Mouse (Mus musculus) gastrocnemius, postnatal 25 days (tissue): ENCODE measurements around the gene Fbxw9. TPM values are rescaled to one million over a fixed set of nuclear protein-coding genes. Genes with fewer than 3 reads are reported as not detected.

ENCODE experiments used
- DNase-seq: peaks from one replicate; pipeline ENCODE4 v3.0.0; 2022
- microRNA-seq, 2 experiments: library from miRNA; unstranded; fragments of <30 nt; microRNA quantifications; one replicate each; pipeline ENCODE4 v1.2.0; 2021; ENCODE audit warnings: borderline replicate concordance in 2 of 2
- total RNA-seq, 2 experiments: library from RNA; stranded (reverse); gene quantifications; 1 replicate in 1 of 2; 2 replicates in 1 of 2; pipeline ENCODE4 v1.2.3; 2021

Fbxw9 gene
- total RNA-seq, 2 experiments from 2014 or later: 1.8 to 2.2 TPM

DNA sequence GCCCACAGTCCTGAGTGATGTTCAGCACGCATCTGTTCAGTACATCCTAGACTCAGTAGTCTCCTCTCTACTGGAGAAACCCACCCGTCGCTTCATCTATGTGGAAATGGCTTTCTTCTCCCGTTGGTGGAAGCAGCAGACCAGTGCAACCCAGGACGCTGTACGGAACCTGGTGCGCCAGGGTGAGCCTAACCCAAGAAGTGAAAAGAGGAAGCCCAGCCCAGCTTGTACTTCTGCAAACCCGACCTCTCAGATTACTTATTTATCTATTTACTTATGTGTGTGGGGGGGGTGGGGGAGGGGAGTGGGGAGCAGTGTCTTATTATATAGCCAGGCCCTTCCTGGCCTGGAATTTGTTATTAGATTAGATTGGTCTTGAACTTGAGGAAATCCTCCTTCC is 24.8 kb downstream of the Fbxw9 start:
- no peak for DNase-seq

DNA sequence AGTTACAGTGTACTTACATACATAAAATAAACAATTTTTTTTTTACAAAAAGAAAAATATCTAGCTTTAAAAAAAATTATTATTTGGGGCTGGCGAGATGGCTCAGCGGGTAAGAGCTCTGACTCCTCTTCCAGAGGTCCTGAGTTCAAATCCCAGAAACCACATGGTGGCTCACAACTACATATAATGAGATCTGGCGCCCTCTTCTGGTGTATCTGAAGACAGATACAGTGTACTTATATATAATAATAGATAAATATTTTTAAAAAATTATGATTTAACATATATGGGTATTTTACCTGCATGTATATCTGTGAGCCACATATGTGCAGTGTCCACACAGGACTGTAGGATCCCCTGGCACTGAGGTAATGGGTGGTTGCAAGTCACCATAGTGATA is 26.4 kb downstream of the Fbxw9 start:
- no peak for DNase-seq

DNA sequence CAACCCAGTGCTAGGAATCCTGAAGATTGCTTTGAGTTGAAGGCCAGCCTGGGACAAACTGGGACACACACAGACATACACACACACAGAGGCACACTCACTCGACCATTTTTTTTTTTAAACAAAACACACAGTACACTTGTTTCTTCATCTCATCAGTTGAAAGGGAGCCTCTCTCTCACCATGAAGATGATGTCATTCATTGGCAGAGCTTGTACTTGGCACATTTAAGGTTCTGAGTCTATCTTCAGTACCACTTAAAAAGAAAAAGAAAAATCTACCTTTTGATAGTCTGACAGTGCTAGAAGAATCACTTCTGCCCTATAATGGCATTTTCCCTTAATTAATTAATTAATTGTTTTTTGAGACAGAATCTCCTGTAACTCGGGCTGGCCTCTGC is 28.9 kb downstream of the Fbxw9 start:
- no peak for DNase-seq

DNA sequence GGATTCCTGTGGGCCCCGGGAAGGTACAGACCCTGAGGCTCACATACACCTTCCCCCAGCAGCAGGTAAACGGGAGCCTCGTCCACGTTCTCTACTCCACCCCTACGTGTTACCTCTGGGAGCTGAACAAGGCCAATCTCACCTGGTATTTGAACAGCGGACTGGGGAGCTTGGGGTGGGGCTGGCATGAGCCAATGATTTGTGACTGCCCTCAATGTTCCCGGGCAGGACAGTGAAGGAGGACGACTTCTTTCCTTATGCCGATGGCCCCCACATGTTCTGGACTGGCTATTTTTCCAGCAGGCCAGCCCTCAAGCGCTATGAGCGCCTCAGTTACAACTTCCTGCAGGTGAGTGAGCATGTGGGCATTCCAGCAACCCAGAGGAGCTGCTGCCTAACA is 31.0 kb downstream of the Fbxw9 start:
- DNase-seq: no peak

- no peak for DNase-seq
Measured at GRCm38 (mm10) chr8:85091526-85092090, 31.8 kb downstream of the Fbxw9 start.

- no peak for DNase-seq
Measured at GRCm38 (mm10) chr8:85095051-85095450, 35.2 kb downstream of the Fbxw9 start.

DNA sequence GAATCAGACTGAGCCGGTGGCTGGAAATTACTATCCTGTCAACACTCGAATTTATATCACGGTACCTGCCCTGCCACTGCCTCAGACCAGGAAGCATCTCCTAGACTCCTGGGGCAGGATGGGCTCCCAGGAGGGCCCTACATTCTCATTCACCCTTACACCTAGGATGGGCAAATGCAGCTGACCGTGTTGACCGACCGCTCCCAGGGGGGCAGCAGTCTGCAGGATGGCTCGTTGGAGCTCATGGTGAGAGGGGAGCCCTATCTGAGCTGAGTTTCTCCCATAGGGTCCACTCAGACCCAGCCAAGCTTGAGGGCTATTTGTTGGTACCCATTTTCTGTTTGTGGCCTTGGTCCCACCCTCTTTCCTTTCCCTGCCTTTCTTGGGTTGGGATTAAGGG is 35.7 kb downstream of the Fbxw9 start:
- DNase-seq: no peak

DNA sequence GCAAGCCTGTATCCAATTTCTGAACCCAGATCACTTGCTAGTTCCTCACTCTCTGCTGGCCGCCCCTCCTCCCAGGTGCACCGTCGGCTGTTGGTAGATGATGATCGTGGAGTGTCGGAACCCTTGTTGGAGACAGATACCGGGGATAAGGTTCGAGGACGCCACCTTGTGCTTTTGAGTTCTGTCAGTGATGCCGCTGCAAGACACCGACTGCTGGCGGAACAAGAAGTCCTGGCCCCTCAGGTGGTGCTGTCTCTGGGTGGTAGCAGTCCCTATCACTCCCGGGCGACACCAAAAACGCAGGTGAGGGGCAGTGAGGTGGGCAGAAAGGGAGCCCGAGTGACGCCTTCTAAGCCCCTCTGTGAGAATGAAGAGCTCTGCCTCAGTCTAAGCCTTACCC is 36.3 kb downstream of the Fbxw9 start:
- DNase-seq: no peak

DNA sequence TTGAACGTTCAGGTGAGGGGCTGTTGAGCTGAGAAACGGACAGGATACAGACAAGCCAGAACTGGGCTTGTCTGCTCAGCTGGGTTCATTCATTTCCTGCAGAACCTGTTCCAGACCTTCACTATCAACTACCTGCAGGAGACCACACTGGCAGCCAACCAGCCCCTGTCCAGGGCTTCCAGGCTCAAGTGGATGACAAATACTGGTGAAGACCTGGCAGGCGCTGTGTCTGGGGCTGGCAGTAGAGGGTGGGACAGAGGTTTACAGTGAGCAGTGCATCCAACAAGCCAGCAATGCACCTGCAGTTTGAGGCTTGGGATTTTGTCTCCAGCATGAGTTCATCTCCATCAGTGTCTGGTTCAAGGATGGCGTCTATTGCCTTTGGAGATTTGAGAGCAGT is 37.0 kb downstream of the Fbxw9 start:
- DNase-seq: no peak

GRCm38 (mm10) chr8:85100076-85100665 is 40.3 kb downstream of the Fbxw9 start:
- DNase-seq: no peak

DNA sequence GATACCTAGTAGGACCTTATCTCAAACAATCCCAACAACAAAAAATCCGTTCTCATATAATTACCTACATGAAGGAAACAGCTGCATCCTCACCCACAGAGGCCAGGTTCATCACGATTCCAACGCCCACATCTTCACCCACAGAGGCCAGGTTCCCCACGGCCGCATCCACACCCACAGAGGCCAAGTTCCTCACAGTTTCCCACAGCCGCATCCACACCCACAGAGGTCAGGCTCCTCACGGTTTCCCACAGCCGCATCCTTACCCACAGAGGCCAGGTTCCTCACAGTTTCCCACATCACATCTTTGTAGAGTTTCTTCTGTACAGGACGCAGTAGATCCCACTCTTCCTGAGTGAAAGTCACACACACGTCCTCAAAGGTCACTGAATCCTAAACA is 53.4 kb downstream of the Fbxw9 start:
- no peak for DNase-seq

- DNase-seq: no peak
Measured at GRCm38 (mm10) chr8:85115501-85115900, 55.6 kb downstream of the Fbxw9 start.

Small RNA genes within 50 kb of the gene (microRNA-seq; reads per million reads assigned to microRNA genes)
- gene Gm23388 (0 to 1.5 reads per million in 2 experiments), gene Mir7070 (0 reads per million in 2 experiments)

Other genes with a start within 250 kb of the Fbxw9 start
- gene Dand5, start 237.2 kb upstream of the Fbxw9 start, total RNA-seq: 1 to 10 TPM; 9.5 to 9.6 TPM
- 10 to 100 TPM; 20.5 to 22.6 TPM for gene Gadd45gip1, start 228.5 kb upstream of the Fbxw9 start, total RNA-seq
- 100 to 1,000 TPM; 134 TPM for gene Rad23a, start 219.4 kb upstream of the Fbxw9 start, total RNA-seq
- 100 to 1,000 TPM; 178 to 214 TPM for gene Calr, start 213.1 kb upstream of the Fbxw9 start, total RNA-seq
- gene Farsa, start 203.1 kb upstream of the Fbxw9 start, total RNA-seq: 10 to 100 TPM; 21.2 to 24.2 TPM
- 1 to 10 TPM in 1 of 2 experiments, under 1 TPM in 1; 0.95 to 1.2 TPM for gene Syce2, start 187.9 kb upstream of the Fbxw9 start, total RNA-seq
- gene Gcdh, start 166.1 kb upstream of the Fbxw9 start, total RNA-seq: 10 to 100 TPM; 34.7 to 34.8 TPM
- not detected for gene Klf1, start 158.1 kb upstream of the Fbxw9 start, total RNA-seq
- 1 to 10 TPM; 4.5 to 5.7 TPM for gene Dnase2a, start 151.5 kb upstream of the Fbxw9 start, total RNA-seq
- not detected for gene Mast1, start 122.7 kb upstream of the Fbxw9 start, total RNA-seq
- gene Rtbdn, start 113.1 kb upstream of the Fbxw9 start, total RNA-seq: not detected
- not detected for gene Gm49661, start 90.6 kb upstream of the Fbxw9 start, total RNA-seq
- 100 to 1,000 TPM; 192 to 200 TPM for gene Prdx2, start 90.5 kb upstream of the Fbxw9 start, total RNA-seq
- gene Rnaseh2a, start 90.3 kb upstream of the Fbxw9 start, total RNA-seq: 10 to 100 TPM; 22.2 to 24.7 TPM
- gene Junb, start 81.3 kb upstream of the Fbxw9 start, total RNA-seq: 1 to 10 TPM; 5.1 to 6.9 TPM
- 1 to 10 TPM; 1.1 to 1.3 TPM for gene Hook2, start 69.5 kb upstream of the Fbxw9 start, total RNA-seq
- gene Best2, start 45.5 kb upstream of the Fbxw9 start, total RNA-seq: not detected
- 10 to 100 TPM; 45.6 to 48.2 TPM for gene Asna1, start 34.8 kb upstream of the Fbxw9 start, total RNA-seq
- 10 to 100 TPM; 66.5 to 69.4 TPM for gene Trir, start 33.2 kb upstream of the Fbxw9 start, total RNA-seq
- gene Tnpo2, start 23.1 kb upstream of the Fbxw9 start, total RNA-seq: 10 to 100 TPM; 23.5 to 27.9 TPM
- not detected for gene Gm5741, start 7.9 kb downstream of the Fbxw9 start, total RNA-seq
- gene Dhps, start 11.7 kb downstream of the Fbxw9 start, total RNA-seq: 10 to 100 TPM; 18.6 to 20.3 TPM
- 10 to 100 TPM; 39.8 to 43.1 TPM for gene Wdr83os, start 20.7 kb downstream of the Fbxw9 start, total RNA-seq
- 10 to 100 TPM; 14.9 to 21.8 TPM for gene Wdr83, start 21.3 kb downstream of the Fbxw9 start, total RNA-seq
- 10 to 100 TPM in 1 of 2 experiments, 1 to 10 TPM in 1; 7.3 to 12.6 TPM for gene Man2b1, start 23.2 kb downstream of the Fbxw9 start, total RNA-seq
- gene Zfp791, start 63.0 kb downstream of the Fbxw9 start, total RNA-seq: 1 to 10 TPM in 1 of 2 experiments, under 1 TPM in 1; 1.00 to 1.4 TPM
- gene Cks1brt, start 91.9 kb downstream of the Fbxw9 start, total RNA-seq: not detected
- not detected for gene Olfr371, start 165.9 kb downstream of the Fbxw9 start, total RNA-seq
- gene Orc6, start 239.6 kb downstream of the Fbxw9 start, total RNA-seq: 1 to 10 TPM; 4.7 to 4.9 TPM
- gene Vps35, start 239.7 kb downstream of the Fbxw9 start, total RNA-seq: 10 to 100 TPM; 47.0 to 48.0 TPM